Comparison of ENCODE assay signal across 27 mouse cellular contexts in the genomic region with DNA sequence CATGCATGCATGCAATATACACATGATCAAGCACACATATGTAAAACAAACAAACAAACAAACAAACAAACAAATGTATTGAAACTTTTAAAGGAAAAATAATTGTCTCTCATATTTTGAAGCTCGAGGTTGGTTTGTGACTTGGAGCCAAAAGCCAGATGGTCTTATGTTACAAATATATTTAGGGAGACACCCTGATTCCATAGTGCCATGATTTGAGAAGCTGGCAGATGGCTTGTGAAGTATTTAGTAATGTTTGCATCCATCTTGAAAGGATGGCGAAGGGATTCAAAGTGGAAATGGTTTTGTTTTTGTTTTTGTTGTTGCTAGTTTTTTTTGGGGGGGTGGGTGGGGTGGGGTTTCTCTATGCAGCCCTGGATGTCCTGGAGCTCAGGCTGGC. TPM values are rescaled to one million over a fixed set of nuclear protein-coding genes. Genes with fewer than 3 reads are reported as not detected.
DNase-seq lines count a peak whose midpoint lies in the region; ATAC-seq and TF ChIP-seq lines count a peak whose summit lies in the region.
"Had no signal": no experiment of that assay in that cellular context is flagged by ENCODE, and none has a peak within 500 bp of the region (broad histone marks: within the 10 kb centered on the region; RNA-seq: fewer than 3 reads in every experiment).

No protein-coding gene starts in this region.

- no peak for TF ChIP-seq CTCF in forebrain, postnatal 0 days (IDR thresholded peaks at IDR 0.05; ENCODE audit: low read depth)
- TF ChIP-seq CTCF in brain, embryonic 14.5 days (IDR thresholded peaks at IDR 0.05; ENCODE audit: borderline replicate concordance, extremely low read depth, insufficient read depth, insufficient read length), result no peak

- no peak overlapping the region for H3K9ac ChIP-seq in forebrain, postnatal 0 days
- no peak overlapping the region for H3K9ac ChIP-seq in forebrain, embryonic 13.5 days
- no peak overlapping the region for H3K9ac ChIP-seq in heart, embryonic 12.5 days
- H3K9ac ChIP-seq: embryonic facial prominence, embryonic 13.5 days; embryonic facial prominence, embryonic 15.5 days; forebrain, embryonic 15.5 days had no signal

- peak; percentile 66 for ATAC-seq in forebrain, postnatal 0 days
- no peak for ATAC-seq in forebrain, embryonic 13.5 days
- no peak for ATAC-seq in heart, embryonic 12.5 days (ENCODE audit: insufficient number of reproducible peaks, low FRiP score)
- ATAC-seq: forebrain, embryonic 15.5 days had no signal

- H3K9me3 ChIP-seq in forebrain, postnatal 0 days (ENCODE audit: low read length), result no peaks in the 10 kb centered on the region
- no peaks in the 10 kb centered on the region for H3K9me3 ChIP-seq in forebrain, embryonic 13.5 days (replicated peaks)
- H3K9me3 ChIP-seq in heart, embryonic 12.5 days (replicated peaks), result no peaks in the 10 kb centered on the region
- H3K9me3 ChIP-seq: embryonic facial prominence, embryonic 13.5 days; embryonic facial prominence, embryonic 15.5 days; forebrain, embryonic 15.5 days had no signal

- H3K4me3 ChIP-seq in forebrain, postnatal 0 days (ENCODE audit: low read depth, low read length), result no peak overlapping the region
- no peak overlapping the region for H3K4me3 ChIP-seq in forebrain, embryonic 13.5 days
- H3K4me3 ChIP-seq in heart, embryonic 12.5 days, result no peak overlapping the region
- H3K4me3 ChIP-seq: embryonic facial prominence, embryonic 13.5 days; embryonic facial prominence, embryonic 15.5 days; erythroblast, embryonic 14.5 days; forebrain, embryonic 15.5 days had no signal

- H3K4me1 ChIP-seq in forebrain, postnatal 0 days (ENCODE audit: insufficient read depth), result no peaks in the 10 kb centered on the region
- no peaks in the 10 kb centered on the region for H3K4me1 ChIP-seq in forebrain, embryonic 13.5 days
- no peaks in the 10 kb centered on the region for H3K4me1 ChIP-seq in heart, embryonic 12.5 days (replicated peaks)
- H3K4me1 ChIP-seq: embryonic facial prominence, embryonic 13.5 days; embryonic facial prominence, embryonic 15.5 days; forebrain, embryonic 15.5 days had no signal

- WGBS in forebrain, postnatal 0 days, result 62% methylated on average over 2 of the region's 2 CpGs
- WGBS in forebrain, embryonic 13.5 days, result 82% methylated on average over 2 of the region's 2 CpGs
- 75% methylated on average over 2 of the region's 2 CpGs for WGBS in heart, embryonic 12.5 days

- DNase-seq in forebrain, postnatal 0 days, result peak; percentile 21
- peak; percentile 9 for DNase-seq in heart, adult 11 months
- DNase-seq in brain, embryonic 14.5 days (ENCODE audit: low read depth), result peak; percentile 43
- DNase-seq in telencephalon, adult 2 months (ENCODE audit: low read depth, low spot score), result peak; percentile 51
- DNase-seq in embryo, embryonic 10.5 days (ENCODE audit: low spot score), result no peak
- DNase-seq in kidney, postnatal 14 days, result no peak
- DNase-seq: adrenal gland, adult 2 months; adrenal gland, postnatal 10 days; adrenal gland, postnatal 25 days; cerebellum, adult 11-12 months; cerebellum, adult 2 months; cerebellum, adult 9-10 months; cerebellum, postnatal 10 days; cerebellum, postnatal 25 days; embryo, embryonic 11 days had no signal

- no peaks in the 10 kb centered on the region for H3K27me3 ChIP-seq in forebrain, postnatal 0 days (ENCODE audit: insufficient read depth, low read length)
- H3K27me3 ChIP-seq in forebrain, embryonic 13.5 days, result no peaks in the 10 kb centered on the region
- H3K27me3 ChIP-seq in heart, embryonic 12.5 days (replicated peaks), result no peaks in the 10 kb centered on the region
- H3K27me3 ChIP-seq: embryonic facial prominence, embryonic 13.5 days; embryonic facial prominence, embryonic 15.5 days; forebrain, embryonic 15.5 days had no signal

- H3K4me2 ChIP-seq in forebrain, postnatal 0 days (ENCODE audit: low read depth), result no peak overlapping the region
- no peak overlapping the region for H3K4me2 ChIP-seq in forebrain, embryonic 13.5 days
- H3K4me2 ChIP-seq in heart, embryonic 12.5 days, result no peak overlapping the region
- H3K4me2 ChIP-seq: embryonic facial prominence, embryonic 13.5 days; embryonic facial prominence, embryonic 15.5 days; forebrain, embryonic 15.5 days had no signal

- no peak overlapping the region for H3K27ac ChIP-seq in forebrain, postnatal 0 days (ENCODE audit: low read depth, low read length)
- H3K27ac ChIP-seq in forebrain, embryonic 13.5 days, result no peak overlapping the region
- no peak overlapping the region for H3K27ac ChIP-seq in heart, embryonic 12.5 days (ENCODE audit: poor library complexity, severe bottlenecking)
- H3K27ac ChIP-seq: embryonic facial prominence, embryonic 13.5 days; embryonic facial prominence, embryonic 15.5 days; forebrain, embryonic 15.5 days had no signal

- no peaks in the 10 kb centered on the region for H3K36me3 ChIP-seq in forebrain, postnatal 0 days (ENCODE audit: insufficient read depth)
- H3K36me3 ChIP-seq in forebrain, embryonic 13.5 days (ENCODE audit: poor library complexity, severe bottlenecking), result no peaks in the 10 kb centered on the region
- no peaks in the 10 kb centered on the region for H3K36me3 ChIP-seq in heart, embryonic 12.5 days
- H3K36me3 ChIP-seq: embryonic facial prominence, embryonic 13.5 days; embryonic facial prominence, embryonic 15.5 days; forebrain, embryonic 15.5 days had no signal

- TF ChIP-seq POLR2A in brain, embryonic 14.5 days (IDR thresholded peaks at IDR 0.05; ENCODE audit: borderline replicate concordance, extremely low read depth, insufficient read depth, insufficient read length, poor library complexity, severe bottlenecking), result no peak

RNA-seq across cellular contexts. Expression of a gene that starts 10.7 kb away (rescaled TPM):
- total RNA-seq in forebrain, postnatal 0 days (2014; rRNA removed), result not detected in 2 replicates
- not detected in 2 replicates for polyA plus RNA-seq in forebrain, postnatal 0 days (2015; fragmentation: Nextera tagmentation; extraction: Ambion mirVana)
- not detected in 2 replicates for polyA plus RNA-seq in forebrain, embryonic 13.5 days (2015; fragmentation: Nextera tagmentation; extraction: Ambion mirVana)
- polyA plus RNA-seq in heart, embryonic 12.5 days (2016; fragmentation: Nextera tagmentation; extraction: Ambion mirVana), result not detected in 2 replicates
- polyA plus RNA-seq in brain, embryonic 14.5 days (2012; rRNA removed), result not detected in 2 replicates
- polyA plus RNA-seq: adrenal gland, adult 2 months; C2C12; cerebellum, adult 2 months; embryonic facial prominence, embryonic 11.5 days; embryonic facial prominence, embryonic 13.5 days; embryonic facial prominence, embryonic 15.5 days; erythroblast, embryonic 14.5 days; forebrain, embryonic 11.5 days; forebrain, embryonic 15.5 days had no signal

RNA-seq across cellular contexts. Expression of a gene that starts 19.2 kb away (rescaled TPM):
- 0.05 and 0.77 TPM in 2 replicates for total RNA-seq in forebrain, postnatal 0 days (2014; rRNA removed)
- polyA plus RNA-seq in forebrain, postnatal 0 days (2015; fragmentation: Nextera tagmentation; extraction: Ambion mirVana), result 0.10 and 0.27 TPM in 2 replicates
- polyA plus RNA-seq in forebrain, embryonic 13.5 days (2015; fragmentation: Nextera tagmentation; extraction: Ambion mirVana), result not detected in 2 replicates
- polyA plus RNA-seq in heart, embryonic 12.5 days (2016; fragmentation: Nextera tagmentation; extraction: Ambion mirVana), result not detected in 2 replicates
- polyA plus RNA-seq in brain, embryonic 14.5 days (2012; rRNA removed), result not detected in 2 replicates
- total RNA-seq: adrenal gland, adult 2 months; adrenal gland, postnatal 10 days; adrenal gland, postnatal 25 days; adrenal gland, postnatal 4 days; ES-E14; MEL had no signal
- polyA plus RNA-seq: adrenal gland, adult 2 months; C2C12; embryonic facial prominence, embryonic 11.5 days; embryonic facial prominence, embryonic 13.5 days; embryonic facial prominence, embryonic 15.5 days; erythroblast, embryonic 14.5 days; forebrain, embryonic 11.5 days; forebrain, embryonic 15.5 days had no signal

RNA-seq across cellular contexts. Expression of a gene that starts 51.3 kb away (rescaled TPM):
- total RNA-seq in forebrain, postnatal 0 days (2014; rRNA removed), result 0.08 TPM in 1 of 2 replicates, not detected in the other
- polyA plus RNA-seq in forebrain, postnatal 0 days (2015; fragmentation: Nextera tagmentation; extraction: Ambion mirVana), result not detected in 2 replicates
- polyA plus RNA-seq in forebrain, embryonic 13.5 days (2015; fragmentation: Nextera tagmentation; extraction: Ambion mirVana), result not detected in 2 replicates
- polyA plus RNA-seq in heart, embryonic 12.5 days (2016; fragmentation: Nextera tagmentation; extraction: Ambion mirVana), result 0.31 TPM in 1 of 2 replicates, not detected in the other
- polyA plus RNA-seq in brain, embryonic 14.5 days (2012; rRNA removed), result not detected in 2 replicates
- total RNA-seq: adrenal gland, postnatal 25 days; adrenal gland, postnatal 4 days; MEL had no signal
- polyA plus RNA-seq: C2C12; embryonic facial prominence, embryonic 11.5 days; embryonic facial prominence, embryonic 13.5 days; erythroblast, embryonic 14.5 days; forebrain, embryonic 11.5 days; forebrain, embryonic 15.5 days had no signal

Comparison
In these comparisons a context has a peak if more than half of its experiments do, and no peak if none do; other contexts are left out.
1. DNase-seq: peak in forebrain, postnatal 0 days (single experiment), heart, adult 11 months (single experiment), brain, embryonic 14.5 days (single experiment) and telencephalon, adult 2 months (single experiment); none in embryo, embryonic 10.5 days (single experiment) and kidney, postnatal 14 days (single experiment).